14 mouse cellular contexts compared by ENCODE assay signal in the genomic region with DNA sequence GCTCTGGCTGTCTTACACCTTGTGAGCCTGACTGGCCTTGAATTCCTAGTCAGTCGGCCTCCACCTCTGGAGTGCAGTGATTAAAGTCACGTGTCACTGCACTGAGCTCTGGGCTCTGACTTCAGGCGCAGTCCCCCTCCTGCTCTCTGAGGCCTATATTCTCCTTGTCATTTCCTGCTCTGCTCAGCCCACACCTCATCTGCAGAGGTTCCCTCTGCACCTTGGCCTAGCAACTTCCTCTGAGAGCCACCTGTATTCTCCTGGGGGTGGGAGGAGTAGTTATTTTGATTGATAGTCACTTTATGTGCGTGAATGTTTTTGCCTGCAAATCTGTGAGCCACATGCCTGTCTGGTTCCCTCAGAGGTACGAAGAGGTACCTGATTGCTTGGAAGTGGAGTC. TPM values are rescaled to one million over a fixed set of nuclear protein-coding genes. Genes with fewer than 3 reads are reported as not detected.
A peak's percentile ranks its signal among the peaks of the same experiment; 100 is the strongest.
DNase-seq lines count a peak whose midpoint lies in the region; ATAC-seq lines count a peak whose summit lies in the region.
"Had no signal": no experiment of that assay in that cellular context is flagged by ENCODE, and none has a peak within 500 bp of the region (broad histone marks: within the 10 kb centered on the region; RNA-seq: fewer than 3 reads in every experiment).

No protein-coding gene starts in this region.

- H3K4me2 ChIP-seq in heart, embryonic 11.5 days = no peak overlapping the region
- no peak overlapping the region for H3K4me2 ChIP-seq in intestine, embryonic 16.5 days (ENCODE audit: low read depth, low read length)
- H3K4me2 ChIP-seq in midbrain, embryonic 11.5 days = no peak overlapping the region
- H3K4me2 ChIP-seq: limb, embryonic 15.5 days had no signal

- H3K27ac ChIP-seq in heart, embryonic 10.5 days = peak overlapping the region; percentile 13; the same call in 1 of the 2 replicates
- no peak overlapping the region for H3K27ac ChIP-seq in heart, embryonic 11.5 days (ENCODE audit: low read depth, low read length)
- H3K27ac ChIP-seq in intestine, embryonic 16.5 days (ENCODE audit: low read length) = peak overlapping the region; percentile 72
- H3K27ac ChIP-seq in midbrain, embryonic 11.5 days (ENCODE audit: low read depth, low read length) = no peak overlapping the region
- H3K27ac ChIP-seq: forebrain, embryonic 10.5 days; limb, embryonic 15.5 days; macrophage had no signal

- H3K4me1 ChIP-seq in heart, embryonic 10.5 days = peaks cover 45% of the 10 kb centered on the region
- peaks cover 14% of the 10 kb centered on the region for H3K4me1 ChIP-seq in heart, embryonic 11.5 days (ENCODE audit: control insufficient read depth, insufficient read depth, low read length)
- H3K4me1 ChIP-seq in intestine, embryonic 16.5 days (ENCODE audit: control insufficient read depth, insufficient read depth, low read length) = peaks cover 9% of the 10 kb centered on the region
- no peaks in the 10 kb centered on the region; the same call in 1 of the 2 replicates for H3K4me1 ChIP-seq in midbrain, embryonic 11.5 days (ENCODE audit: control insufficient read depth, insufficient read depth, low read length)

- no peaks in the 10 kb centered on the region for H3K36me3 ChIP-seq in heart, embryonic 10.5 days
- H3K36me3 ChIP-seq in heart, embryonic 11.5 days (ENCODE audit: control insufficient read depth, insufficient read depth, low read length) = no peaks in the 10 kb centered on the region
- no peaks in the 10 kb centered on the region for H3K36me3 ChIP-seq in intestine, embryonic 16.5 days (ENCODE audit: control insufficient read depth, insufficient read depth, low read length)
- no peaks in the 10 kb centered on the region for H3K36me3 ChIP-seq in midbrain, embryonic 11.5 days (ENCODE audit: control insufficient read depth, insufficient read depth, low read length)
- H3K36me3 ChIP-seq: forebrain, embryonic 10.5 days; limb, embryonic 15.5 days had no signal

- no peaks in the 10 kb centered on the region for H3K9me3 ChIP-seq in heart, embryonic 10.5 days
- H3K9me3 ChIP-seq in heart, embryonic 11.5 days (replicated peaks; ENCODE audit: control insufficient read depth, low read length) = no peaks in the 10 kb centered on the region
- no peaks in the 10 kb centered on the region for H3K9me3 ChIP-seq in intestine, embryonic 16.5 days (ENCODE audit: control insufficient read depth, low read length)
- H3K9me3 ChIP-seq in midbrain, embryonic 11.5 days (ENCODE audit: control insufficient read depth, low read length) = no peaks in the 10 kb centered on the region
- H3K9me3 ChIP-seq: forebrain, embryonic 10.5 days; limb, embryonic 15.5 days had no signal

- no peak overlapping the region for H3K4me3 ChIP-seq in heart, embryonic 10.5 days
- no peak overlapping the region for H3K4me3 ChIP-seq in heart, embryonic 11.5 days (ENCODE audit: low read depth, low read length)
- H3K4me3 ChIP-seq in intestine, embryonic 16.5 days (ENCODE audit: low read length) = no peak overlapping the region
- no peak overlapping the region for H3K4me3 ChIP-seq in midbrain, embryonic 11.5 days (ENCODE audit: low read depth, low read length)
- H3K4me3 ChIP-seq: forebrain, embryonic 10.5 days; limb, embryonic 15.5 days had no signal

- H3K27me3 ChIP-seq in heart, embryonic 10.5 days (ENCODE audit: insufficient read depth, poor library complexity, severe bottlenecking) = peaks cover 59% of the 10 kb centered on the region
- peaks cover 12% of the 10 kb centered on the region for H3K27me3 ChIP-seq in heart, embryonic 11.5 days (ENCODE audit: control insufficient read depth, insufficient read depth, low read length)
- H3K27me3 ChIP-seq in intestine, embryonic 16.5 days (replicated peaks; ENCODE audit: control insufficient read depth, insufficient read depth, low read length) = no peaks in the 10 kb centered on the region
- H3K27me3 ChIP-seq in midbrain, embryonic 11.5 days (ENCODE audit: control insufficient read depth, insufficient read depth, low read length) = peaks cover 6% of the 10 kb centered on the region; the same call in 1 of the 2 replicates

- no peak for ATAC-seq in heart, embryonic 11.5 days (replicated peaks; ENCODE audit: insufficient number of reproducible peaks, low FRiP score, low TSS enrichment)
- ATAC-seq in intestine, embryonic 16.5 days = peak; percentile 76
- no peak for ATAC-seq in midbrain, embryonic 11.5 days (ENCODE audit: low FRiP score)

- 41% methylated on average over 5 of the region's 5 CpGs for WGBS in heart, embryonic 10.5 days
- 32% methylated on average over 5 of the region's 5 CpGs for WGBS in heart, embryonic 11.5 days (ENCODE audit: insufficient replicate concordance)
- 24% methylated on average over 5 of the region's 5 CpGs for WGBS in intestine, embryonic 16.5 days
- 61% methylated on average over 5 of the region's 5 CpGs for whole genome bisulfite sequencing in midbrain, embryonic 11.5 days

- H3K9ac ChIP-seq in heart, embryonic 11.5 days (ENCODE audit: low read depth, low read length) = no peak overlapping the region
- H3K9ac ChIP-seq in intestine, embryonic 16.5 days (ENCODE audit: low read depth, low read length) = no peak overlapping the region
- no peak overlapping the region for H3K9ac ChIP-seq in midbrain, embryonic 11.5 days (ENCODE audit: low read length)
- H3K9ac ChIP-seq: limb, embryonic 15.5 days had no signal

- DNase-seq in heart, embryonic 10.5 days (ENCODE audit: low spot score) = no peak
- peak; percentile 60 to 61 for DNase-seq in spleen, postnatal 36 days (ENCODE audit: low spot score in 2 of 2)
- no peak for DNase-seq in spleen, adult 12 weeks (ENCODE audit: low spot score)
- DNase-seq in yolk sac, embryonic 10.5 days (ENCODE audit: low spot score) = peak; percentile 63
- DNase-seq in right cerebral cortex, postnatal 14 days = no peak
- no peak for DNase-seq in midbrain, embryonic 11.5 days (ENCODE audit: low spot score, missing footprints)
- DNase-seq: cerebellum, postnatal 36 days; heart, postnatal 10 days; right cerebral cortex, adult 18-20 months had no signal

RNA-seq across cellular contexts. Expression of a gene that starts 18.2 kb away (rescaled TPM):
- polyA plus RNA-seq in heart, embryonic 10.5 days (2016; fragmentation: Nextera tagmentation; extraction: Ambion mirVana) = 0.09 and 0.36 TPM in 2 replicates
- 0.26 TPM in 1 of 2 replicates, not detected in the other for polyA plus RNA-seq in heart, embryonic 11.5 days (2014; fragmentation: Nextera tagmentation; extraction: Ambion mirVana)
- polyA plus RNA-seq in intestine, embryonic 16.5 days (2015; fragmentation: Nextera tagmentation; extraction: Ambion mirVana) = 7.4 and 10.6 TPM in 2 replicates
- not detected in 2 replicates for polyA plus RNA-seq in midbrain, embryonic 11.5 days (2014; fragmentation: Nextera tagmentation; extraction: Ambion mirVana)
- polyA plus RNA-seq: forebrain, embryonic 10.5 days; macrophage had no signal

RNA-seq across cellular contexts. Expression of a gene that starts 22.4 kb away (rescaled TPM):
- 1.9 and 2.8 TPM in 2 replicates for polyA plus RNA-seq in heart, embryonic 10.5 days (2016; fragmentation: Nextera tagmentation; extraction: Ambion mirVana)
- polyA plus RNA-seq in heart, embryonic 11.5 days (2014; fragmentation: Nextera tagmentation; extraction: Ambion mirVana) = 2.0 and 2.7 TPM in 2 replicates
- 1.6 and 1.7 TPM in 2 replicates for polyA plus RNA-seq in intestine, embryonic 16.5 days (2015; fragmentation: Nextera tagmentation; extraction: Ambion mirVana)
- 0.06 and 0.11 TPM in 2 replicates for polyA plus RNA-seq in midbrain, embryonic 11.5 days (2014; fragmentation: Nextera tagmentation; extraction: Ambion mirVana)

RNA-seq across cellular contexts. Expression of a gene that starts 34.9 kb away (rescaled TPM):
- 8.0 and 9.6 TPM in 2 replicates for polyA plus RNA-seq in heart, embryonic 10.5 days (2016; fragmentation: Nextera tagmentation; extraction: Ambion mirVana)
- 11.7 and 11.8 TPM in 2 replicates for polyA plus RNA-seq in heart, embryonic 11.5 days (2014; fragmentation: Nextera tagmentation; extraction: Ambion mirVana)
- 61.6 and 69.2 TPM in 2 replicates for polyA plus RNA-seq in intestine, embryonic 16.5 days (2015; fragmentation: Nextera tagmentation; extraction: Ambion mirVana)
- polyA plus RNA-seq in midbrain, embryonic 11.5 days (2014; fragmentation: Nextera tagmentation; extraction: Ambion mirVana) = 8.8 and 10.0 TPM in 2 replicates

RNA-seq across cellular contexts. Expression of a gene that starts 46.3 kb away (rescaled TPM):
- 47.5 and 77.0 TPM in 2 replicates for polyA plus RNA-seq in heart, embryonic 10.5 days (2016; fragmentation: Nextera tagmentation; extraction: Ambion mirVana)
- polyA plus RNA-seq in heart, embryonic 11.5 days (2014; fragmentation: Nextera tagmentation; extraction: Ambion mirVana) = 21.6 and 22.1 TPM in 2 replicates
- 1.3 and 1.9 TPM in 2 replicates for polyA plus RNA-seq in intestine, embryonic 16.5 days (2015; fragmentation: Nextera tagmentation; extraction: Ambion mirVana)
- 0.11 TPM in 1 of 2 replicates, not detected in the other for polyA plus RNA-seq in midbrain, embryonic 11.5 days (2014; fragmentation: Nextera tagmentation; extraction: Ambion mirVana)
- polyA plus RNA-seq: macrophage had no signal

Comparison
In these comparisons a context has a peak if more than half of its experiments do, and no peak if none do; other contexts are left out.
1. DNase-seq: peak in spleen, postnatal 36 days (2 of 2) and yolk sac, embryonic 10.5 days (single experiment); none in heart, embryonic 10.5 days (single experiment), spleen, adult 12 weeks (single experiment), right cerebral cortex, postnatal 14 days (single experiment) and midbrain, embryonic 11.5 days (single experiment).
2. H3K27ac ChIP-seq: peak in heart, embryonic 10.5 days (single experiment) and intestine, embryonic 16.5 days (single experiment); none in heart, embryonic 11.5 days (single experiment) and midbrain, embryonic 11.5 days (single experiment).